Mouse (Mus musculus) induced T-regulatory cell, adult 2 months (primary cell): ENCODE results near the gene Zfp536.
"Not testable (repeated sequence)": the region's sequence is repeated elsewhere in the genome, so short reads cannot be mapped to it uniquely, and the experiment has no call there.

Experiments
- DNase-seq: peaks from one replicate; pipeline ENCODE4 v3.0.0-alpha.2; 2012; ENCODE audit warnings: low read depth

Gene Zfp536

DNA sequence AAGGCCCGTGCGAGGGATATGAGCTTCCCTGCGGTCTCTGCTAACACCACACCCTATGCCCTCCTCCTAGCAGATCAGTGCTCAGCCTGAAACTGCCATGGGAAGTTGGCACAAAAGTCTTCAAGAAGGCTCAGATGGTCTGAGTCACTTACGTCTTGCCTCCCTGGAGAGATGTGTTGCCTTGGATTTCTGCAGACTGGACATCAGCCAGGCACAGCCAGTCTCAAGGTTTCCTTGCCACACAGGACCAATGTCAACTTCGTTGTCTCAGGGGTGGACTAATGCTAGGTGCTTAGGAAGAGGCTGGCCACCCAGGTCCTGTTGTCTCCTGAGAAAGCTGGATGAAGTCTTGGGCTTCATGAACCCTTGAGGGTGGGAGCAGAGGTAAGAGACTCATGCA is 14.6 kb downstream of the Zfp536 start:
- no peak for DNase-seq

DNA sequence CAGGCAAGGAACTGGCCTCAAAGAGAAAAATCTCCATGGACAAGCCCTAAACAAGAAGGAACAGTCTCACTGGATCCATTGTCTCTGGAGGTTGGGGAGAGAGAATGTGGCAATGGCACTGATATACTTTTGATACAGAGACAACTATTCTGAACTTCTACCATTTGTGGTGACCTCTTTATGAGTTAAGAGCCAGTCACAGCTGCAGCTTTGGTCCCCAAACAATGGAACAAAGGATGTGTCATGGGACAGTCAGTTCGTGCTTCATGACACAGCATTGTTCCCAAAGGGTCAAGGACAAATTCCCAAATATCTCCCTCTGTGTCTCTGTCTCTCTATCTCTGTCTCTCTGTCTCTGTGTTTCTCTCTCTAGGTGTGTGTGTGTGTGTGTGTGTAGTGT is 20.4 kb downstream of the Zfp536 start:
- no peak for DNase-seq

- no peak for DNase-seq
These were observed 27.2 kb downstream of the Zfp536 start for GRCm38 (mm10) chr7:37746133-37746761.

- DNase-seq, result no peak
These were observed 30.1 kb downstream of the Zfp536 start for GRCm38 (mm10) chr7:37743350-37743749.

DNA sequence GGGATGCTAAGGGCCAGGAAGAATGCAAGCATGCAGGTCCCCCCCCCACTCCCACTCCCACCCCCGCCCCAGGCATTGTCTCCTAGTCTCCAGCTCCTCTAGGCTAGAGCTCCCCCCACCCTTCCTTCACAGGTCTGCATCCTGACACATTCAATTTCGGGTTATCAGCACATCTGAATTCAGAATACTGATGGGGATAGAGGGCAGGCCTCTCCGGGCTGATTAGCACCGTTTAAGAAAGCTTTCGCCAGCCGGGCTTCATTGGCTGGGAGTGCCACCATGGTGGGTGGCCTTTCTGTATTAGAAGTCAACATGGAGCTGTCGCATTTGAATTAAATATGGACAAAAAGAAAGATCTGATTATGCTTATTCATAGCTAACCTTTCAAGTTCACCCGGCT is 36.2 kb downstream of the Zfp536 start:
- DNase-seq, result no peak

DNA sequence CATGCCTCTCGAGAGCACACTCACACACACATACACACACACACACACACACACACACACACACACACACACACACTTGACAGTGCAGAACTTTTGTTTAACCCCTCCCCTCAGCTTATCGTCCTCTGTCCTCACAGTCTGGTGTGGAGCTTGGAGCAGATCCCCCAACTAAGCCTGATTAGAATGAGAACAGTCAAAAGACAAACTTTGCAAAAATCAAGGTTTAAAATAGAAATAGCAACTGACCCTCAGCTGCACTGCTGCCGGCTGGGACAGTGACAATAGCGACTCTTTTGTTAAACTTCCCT is 37.1 kb downstream of the Zfp536 start:
- DNase-seq, result no peak

GRCm38 (mm10) chr7:37735707-37736412 is 37.6 kb downstream of the Zfp536 start:
- no peak for DNase-seq

DNA sequence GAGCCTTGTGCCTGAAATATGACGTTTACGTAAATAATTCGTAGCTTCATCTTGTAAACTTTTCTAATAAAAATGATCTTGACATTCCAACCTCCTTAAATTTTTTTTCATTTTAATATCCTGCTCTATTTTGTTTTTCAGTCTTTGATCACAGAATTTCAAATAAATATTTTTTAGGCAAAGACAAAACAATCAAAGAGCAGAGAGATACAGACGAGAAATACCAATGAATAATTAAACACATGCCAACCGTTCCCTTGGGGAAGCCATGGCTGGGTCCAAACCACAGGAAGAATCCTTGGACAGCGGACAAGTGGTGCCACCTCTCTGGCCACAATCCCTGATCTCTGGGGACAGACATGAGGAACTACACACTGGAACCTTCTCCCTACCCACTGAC is 38.3 kb downstream of the Zfp536 start:
- DNase-seq, result no peak

- no peak for DNase-seq
These were observed 38.9 kb downstream of the Zfp536 start for GRCm38 (mm10) chr7:37734576-37734975.

- DNase-seq, result no peak
These were observed 39.4 kb downstream of the Zfp536 start for GRCm38 (mm10) chr7:37733996-37734395.

- no peak for DNase-seq
These were observed 40.7 kb downstream of the Zfp536 start for GRCm38 (mm10) chr7:37732741-37733140.

DNA sequence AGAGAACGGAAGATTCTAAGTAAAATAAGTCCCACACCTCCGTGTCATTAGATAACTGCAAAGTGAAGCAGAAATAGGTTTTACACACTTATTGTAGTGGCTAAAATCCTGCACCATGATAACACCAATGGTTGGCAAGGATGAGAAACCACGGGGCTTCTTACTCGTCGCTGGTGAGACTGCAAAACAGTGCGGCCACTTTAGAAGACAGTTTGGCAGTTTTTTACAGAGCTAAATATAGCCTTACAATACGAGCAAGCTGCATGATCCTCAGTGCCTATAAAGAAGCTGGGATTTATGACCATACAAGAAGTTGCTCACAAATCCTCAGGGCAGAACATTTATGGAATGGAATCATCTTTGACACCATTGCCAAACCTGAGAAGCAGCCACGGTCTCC is 45.7 kb downstream of the Zfp536 start:
- DNase-seq, result no peak

GRCm38 (mm10) chr7:37724002-37724790 is 49.2 kb downstream of the Zfp536 start:
- no peak for DNase-seq

DNA sequence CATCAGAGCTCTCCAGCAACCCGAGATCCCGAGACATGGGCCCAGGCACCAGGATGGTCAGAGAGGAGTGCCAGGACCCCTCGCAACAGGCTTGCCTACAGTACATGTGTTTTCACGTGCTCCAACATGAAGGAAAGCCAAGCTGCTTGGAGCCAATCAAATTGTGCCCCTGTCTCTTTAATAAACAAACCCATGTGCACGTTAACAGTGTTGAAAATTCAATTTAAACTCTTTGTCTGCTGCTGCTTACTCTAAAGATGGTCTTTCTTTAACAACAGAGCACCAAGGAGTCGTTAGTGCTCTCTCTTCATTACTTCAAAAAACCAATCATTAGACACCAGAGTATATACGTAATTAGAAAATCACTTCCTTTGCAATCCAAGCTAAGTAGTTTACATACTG is 50.2 kb downstream of the Zfp536 start:
- DNase-seq, result no peak

DNA sequence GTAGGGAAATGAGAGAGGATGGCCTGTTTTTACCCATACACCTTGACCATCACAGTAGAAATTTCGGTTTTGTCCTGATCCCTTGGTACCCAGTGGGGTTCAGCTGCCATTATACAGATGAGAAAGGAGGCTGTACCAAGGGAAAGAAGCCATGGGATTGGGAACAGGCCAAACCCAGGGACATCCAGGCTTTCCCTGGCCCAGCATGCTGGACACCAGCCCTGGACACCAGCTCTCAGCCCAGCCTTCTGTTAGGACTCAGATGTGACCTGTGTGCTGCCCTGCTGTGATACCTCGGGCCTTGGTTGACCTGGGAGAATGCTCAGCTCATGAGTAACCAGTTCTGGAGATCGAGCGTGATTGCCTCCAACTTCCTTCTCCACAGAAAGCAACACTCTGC is 51.8 kb downstream of the Zfp536 start:
- no peak for DNase-seq

- DNase-seq, result no peak
These were observed 54.6 kb downstream of the Zfp536 start for GRCm38 (mm10) chr7:37718671-37719402.

GRCm38 (mm10) chr7:37717071-37717470 is 56.4 kb downstream of the Zfp536 start:
- DNase-seq, result no peak

- DNase-seq, result no peak
These were observed 56.8 kb downstream of the Zfp536 start for GRCm38 (mm10) chr7:37716626-37717025.

DNA sequence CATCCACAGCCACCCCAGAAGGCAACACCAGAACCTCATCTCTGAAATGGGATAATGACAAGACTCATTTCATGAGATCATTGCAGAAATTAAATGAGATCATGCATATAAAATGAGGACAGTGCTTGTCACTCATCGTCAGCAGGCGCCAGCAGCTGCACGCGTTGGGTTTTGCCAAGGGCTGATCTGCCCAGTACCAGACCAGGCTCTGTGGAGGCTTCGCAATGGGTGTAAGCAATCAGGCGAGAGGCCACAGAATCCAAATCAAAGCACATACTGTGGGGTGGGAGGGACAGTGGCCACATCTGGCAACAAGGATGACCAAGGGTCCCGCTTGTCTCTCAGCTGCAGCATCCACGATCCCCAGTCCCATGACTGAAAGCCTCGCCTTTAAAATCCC is 69.0 kb downstream of the Zfp536 start:
- no peak for DNase-seq

DNA sequence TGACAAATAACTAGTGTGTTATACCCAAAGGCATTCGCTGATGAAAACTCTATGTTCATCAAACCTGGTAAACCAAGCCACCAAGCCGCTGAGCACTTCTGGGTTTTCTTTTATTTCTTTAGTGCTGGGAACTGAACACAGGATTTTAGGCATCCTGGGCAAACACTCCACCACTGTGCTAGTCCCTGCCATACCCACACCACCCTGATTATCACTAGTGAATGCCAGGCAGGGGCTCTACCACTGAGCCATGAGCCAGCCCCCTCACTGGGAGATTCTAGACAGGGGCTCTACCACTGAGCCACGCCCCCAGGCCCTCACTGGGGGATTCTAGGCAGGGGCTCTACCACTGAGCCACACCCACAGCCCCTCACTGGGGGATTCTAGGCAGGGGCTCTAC is 76.1 kb downstream of the Zfp536 start:
- not testable (repeated sequence) for DNase-seq

- DNase-seq, result no peak
These were observed 78.4 kb downstream of the Zfp536 start for GRCm38 (mm10) chr7:37695066-37695465.

DNA sequence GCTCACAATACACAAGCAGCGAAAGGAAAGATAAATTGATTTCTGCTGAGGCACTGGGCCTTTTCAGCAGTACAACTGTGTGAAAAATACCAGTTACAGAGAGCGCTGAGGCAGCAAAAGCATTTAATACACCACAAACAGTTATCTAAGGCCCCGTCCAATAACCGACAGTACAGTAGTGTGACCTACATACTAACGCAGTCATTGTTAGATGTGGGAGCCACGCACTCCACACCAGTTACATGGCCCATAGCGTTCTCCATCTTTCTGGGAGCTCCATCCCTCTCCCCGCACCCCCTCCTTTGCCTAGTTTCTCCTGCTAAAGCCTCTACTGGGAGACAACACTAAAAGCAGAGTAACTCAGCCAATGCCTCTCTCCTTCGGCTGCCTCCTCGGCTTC is 82.8 kb downstream of the Zfp536 start:
- no peak for DNase-seq
